Mouse (Mus musculus) megakaryocyte, adult 5-6 weeks (primary cell): ENCODE results near the gene Cdc42bpa. TPM values are rescaled to one million over a fixed set of nuclear protein-coding genes. Genes with fewer than 3 reads are reported as not detected.

Source experiments
- ATAC-seq: 2 replicates; pipeline ENCODE4 v1.8.0; 2016; ENCODE audit warnings: mild to moderate bottlenecking, inconsistent platforms; ENCODE audit not compliant: poor library complexity, severe bottlenecking
- total RNA-seq, 2 experiments: library from RNA; stranded (forward) in 1 of 2; stranded (reverse) in 1 of 2; fragments of 153-499, 151-499 nt in 1 of 2; fragments of 221-1000, 200-1000 nt in 1 of 2; gene quantifications; 2 replicates each; pipeline versions ENCODE4 v1.2.3 to v1.2.4; 2015 to 2017

Gene Cdc42bpa
- total RNA-seq, 2 experiments from 2014 or later, result 1.0 to 2.7 TPM

- ATAC-seq, result no peak
These were observed 201.5 kb downstream of the Cdc42bpa start for GRCm38 (mm10) chr1:180161566-180162355.

GRCm38 (mm10) chr1:180162986-180163385 lies 202.7 kb downstream of the Cdc42bpa start:
- no peak for ATAC-seq

GRCm38 (mm10) chr1:180166533-180166932 lies 206.3 kb downstream of the Cdc42bpa start:
- no peak for ATAC-seq

- no peak for ATAC-seq
These were observed 208.0 kb downstream of the Cdc42bpa start for GRCm38 (mm10) chr1:180168294-180168693.

- ATAC-seq, result no peak
These were observed 208.9 kb downstream of the Cdc42bpa start for GRCm38 (mm10) chr1:180169161-180169560.

GRCm38 (mm10) chr1:180170071-180170470 lies 209.8 kb downstream of the Cdc42bpa start:
- ATAC-seq, result no peak

GRCm38 (mm10) chr1:180171883-180172282 lies 211.6 kb downstream of the Cdc42bpa start:
- ATAC-seq, result no peak

GRCm38 (mm10) chr1:180172600-180172999 lies 212.3 kb downstream of the Cdc42bpa start:
- ATAC-seq, result no peak

GRCm38 (mm10) chr1:180173017-180173416 lies 212.7 kb downstream of the Cdc42bpa start:
- ATAC-seq, result no peak

- ATAC-seq, result no peak
These were observed 214.4 kb downstream of the Cdc42bpa start for GRCm38 (mm10) chr1:180174718-180175117.

- ATAC-seq, result peak; percentile 68
These were observed 214.9 kb downstream of the Cdc42bpa start for GRCm38 (mm10) chr1:180175167-180175566.

- no peak for ATAC-seq
These were observed 215.4 kb downstream of the Cdc42bpa start for GRCm38 (mm10) chr1:180175635-180176034.

GRCm38 (mm10) chr1:180176784-180177183 lies 216.5 kb downstream of the Cdc42bpa start:
- ATAC-seq, result no peak

- ATAC-seq, result no peak
These were observed 218.1 kb downstream of the Cdc42bpa start for GRCm38 (mm10) chr1:180178340-180178739.

- no peak for ATAC-seq
These were observed 218.8 kb downstream of the Cdc42bpa start for GRCm38 (mm10) chr1:180179100-180179499.

GRCm38 (mm10) chr1:180179840-180180239 lies 219.6 kb downstream of the Cdc42bpa start:
- ATAC-seq, result no peak

- ATAC-seq, result no peak
These were observed 221.2 kb downstream of the Cdc42bpa start for GRCm38 (mm10) chr1:180181304-180181965.

GRCm38 (mm10) chr1:180181966-180182319 lies 221.7 kb downstream of the Cdc42bpa start:
- no peak for ATAC-seq

- no peak for ATAC-seq
These were observed 222.5 kb downstream of the Cdc42bpa start for GRCm38 (mm10) chr1:180182731-180183130.

GRCm38 (mm10) chr1:180183525-180184159 lies 223.4 kb downstream of the Cdc42bpa start:
- ATAC-seq, result no peak

- ATAC-seq, result no peak
These were observed 224.5 kb downstream of the Cdc42bpa start for GRCm38 (mm10) chr1:180184768-180185167.

GRCm38 (mm10) chr1:180185877-180186276 lies 225.6 kb downstream of the Cdc42bpa start:
- ATAC-seq, result no peak
